Mouse (Mus musculus): Measurements from ENCODE around the gene Eif4g3. TPM values are rescaled to one million over a fixed set of nuclear protein-coding genes. Genes with fewer than 3 reads are reported as not detected.

The Eif4g3 gene
- total and polyA plus RNA-seq, 3 experiments: 25.5 to 97.9 (median 72.3) TPM

GRCm38 (mm10) chr4:138073531-138073930 lies 80.7 kb downstream of the Eif4g3 start:
- Histone ChIP-seq H3K27me3 (ENCODE audit: insufficient read depth, low read length) (no peaks in the 10 kb centered on the region), H3K4me1 (ENCODE audit: insufficient read depth, low read depth, low read length) (peaks cover 13% of the 10 kb centered on the region), H3K9me3 (replicated peaks) (no peaks in the 10 kb centered on the region), H3K36me3 (replicated peaks) (peaks cover 84% of the 10 kb centered on the region), H3K4me3 (ENCODE audit: low read depth, low read length) (no peak overlapping the region)
- no peak for ATAC-seq (ENCODE audit: extremely low read depth, insufficient number of reproducible peaks, low FRiP score, poor library complexity, severe bottlenecking)
- no peak for DNase-seq (ENCODE audit: low spot score)
- TF ChIP-seq POLR2AphosphoS5 (IDR thresholded peaks at IDR 0.05; ENCODE audit: insufficient replicate concordance, low read depth, low read length): no peak
- no peak for TF ChIP-seq GATA1 (IDR thresholded peaks at IDR 0.05; ENCODE audit: borderline replicate concordance, low read length)
- no peak for TF ChIP-seq TAL1 (conservative IDR thresholded peaks at IDR 0.05; ENCODE audit: low read depth, low read length)
- no peak for TF ChIP-seq CTCF (IDR thresholded peaks at IDR 0.05; ENCODE audit: low read depth, low read length)
- no peak for TF ChIP-seq GATA2 (IDR thresholded peaks at IDR 0.05; ENCODE audit: borderline replicate concordance, low read depth, low read length)

DNA sequence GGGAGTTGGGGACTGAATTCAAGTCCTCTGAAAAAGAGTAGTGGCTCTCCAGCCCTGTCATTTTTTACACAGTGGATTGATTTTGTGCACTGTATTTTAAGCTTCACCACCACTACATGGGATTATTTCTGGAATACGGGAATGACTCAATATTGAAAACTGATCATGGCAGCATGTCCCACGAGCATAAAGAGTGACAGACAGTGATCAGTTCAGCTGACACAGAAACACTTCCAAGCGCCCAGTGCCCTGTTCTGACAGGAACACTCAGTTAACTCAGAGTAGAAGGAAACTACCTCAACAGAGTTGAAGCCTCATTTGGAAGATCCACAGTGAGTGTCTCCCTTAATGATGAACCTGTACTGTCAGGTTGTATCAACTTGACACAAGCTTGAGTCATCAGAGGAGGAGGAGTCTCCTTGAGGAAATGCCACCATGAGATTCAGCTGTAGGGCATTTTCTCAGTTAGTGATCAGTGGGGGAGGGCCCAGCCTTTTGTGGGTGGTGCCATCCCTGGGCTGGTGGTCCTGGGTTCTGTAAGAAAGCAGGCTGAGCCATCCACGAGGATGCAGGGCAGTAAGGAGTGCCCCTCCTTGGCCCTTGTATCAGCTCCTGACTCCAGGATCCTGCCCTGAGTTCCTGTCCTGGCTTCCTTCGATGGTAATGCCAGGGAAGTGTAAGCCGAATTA lies 82.2 kb downstream of the Eif4g3 start:
- H3K36me3 ChIP-seq (replicated peaks): peaks cover 86% of the 10 kb centered on the region
- no peaks in the 10 kb centered on the region for H3K27me3 ChIP-seq (ENCODE audit: insufficient read depth, low read length)
- TF ChIP-seq TAL1 (conservative IDR thresholded peaks at IDR 0.05; ENCODE audit: low read depth, low read length) (no peak), CTCF (IDR thresholded peaks at IDR 0.05; ENCODE audit: low read depth, low read length) (no peak), GATA1 (IDR thresholded peaks at IDR 0.05; ENCODE audit: borderline replicate concordance, low read length) (no peak), GATA2 (IDR thresholded peaks at IDR 0.05; ENCODE audit: borderline replicate concordance, low read depth, low read length) (no peak), POLR2AphosphoS5 (IDR thresholded peaks at IDR 0.05; ENCODE audit: insufficient replicate concordance, low read depth, low read length) (no peak)
- no peak overlapping the region for H3K4me3 ChIP-seq (ENCODE audit: low read depth, low read length)
- peaks cover 16% of the 10 kb centered on the region for H3K4me1 ChIP-seq (ENCODE audit: insufficient read depth, low read depth, low read length)
- H3K9me3 ChIP-seq (replicated peaks): no peaks in the 10 kb centered on the region
- DNase-seq (ENCODE audit: low spot score): no peak
- no peak for ATAC-seq (ENCODE audit: extremely low read depth, insufficient number of reproducible peaks, low FRiP score, poor library complexity, severe bottlenecking)

DNA sequence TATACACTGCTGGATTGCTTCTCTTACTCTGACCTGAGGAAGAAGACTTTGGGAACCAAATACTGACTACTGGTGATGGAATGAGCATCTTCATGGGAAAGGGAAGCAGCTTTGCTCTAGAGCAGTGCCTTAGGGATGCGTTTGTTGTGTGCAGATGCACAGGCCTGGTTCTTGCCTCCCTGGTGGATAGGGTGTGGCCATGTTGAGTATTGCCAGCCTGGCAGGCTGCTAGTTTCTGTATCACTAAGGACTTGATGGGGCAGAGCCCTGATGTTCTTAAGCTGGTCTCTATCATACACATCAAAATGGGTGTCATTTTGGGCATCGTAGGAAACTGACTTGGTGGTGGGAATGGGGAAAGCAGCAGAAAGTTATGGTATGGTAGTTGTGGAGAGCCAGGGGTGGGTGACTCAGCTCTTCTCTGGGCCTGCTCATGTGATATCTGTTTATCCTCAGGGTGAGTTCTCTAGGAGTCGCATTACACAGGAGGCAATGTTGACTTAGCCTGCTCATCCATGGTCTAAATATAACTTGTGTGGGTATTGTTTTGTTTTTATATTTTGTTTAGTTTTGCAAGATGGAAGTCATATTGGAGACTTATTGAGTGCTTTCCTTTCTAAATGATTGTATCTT lies 85.0 kb downstream of the Eif4g3 start:
- ATAC-seq (ENCODE audit: extremely low read depth, insufficient number of reproducible peaks, low FRiP score, poor library complexity, severe bottlenecking) (peak; percentile 38), DNase-seq (ENCODE audit: low spot score) (no peak)
- Histone ChIP-seq H3K27me3 (ENCODE audit: insufficient read depth, low read length) (no peaks in the 10 kb centered on the region), H3K4me3 (ENCODE audit: low read depth, low read length) (no peak overlapping the region), H3K9me3 (replicated peaks) (no peaks in the 10 kb centered on the region), H3K4me1 (ENCODE audit: insufficient read depth, low read depth, low read length) (peaks cover 36% of the 10 kb centered on the region), H3K36me3 (replicated peaks) (peaks cover 84% of the 10 kb centered on the region)
- TF ChIP-seq GATA1 (IDR thresholded peaks at IDR 0.05; ENCODE audit: borderline replicate concordance, low read length) (no peak), CTCF (IDR thresholded peaks at IDR 0.05; ENCODE audit: low read depth, low read length) (no peak), TAL1 (conservative IDR thresholded peaks at IDR 0.05; ENCODE audit: low read depth, low read length) (no peak), GATA2 (IDR thresholded peaks at IDR 0.05; ENCODE audit: borderline replicate concordance, low read depth, low read length) (no peak), POLR2AphosphoS5 (IDR thresholded peaks at IDR 0.05; ENCODE audit: insufficient replicate concordance, low read depth, low read length) (no peak)

GRCm38 (mm10) chr4:138079234-138079633 lies 86.4 kb downstream of the Eif4g3 start:
- H3K27me3 ChIP-seq (ENCODE audit: insufficient read depth, low read length): no peaks in the 10 kb centered on the region
- TF ChIP-seq GATA2 (IDR thresholded peaks at IDR 0.05; ENCODE audit: borderline replicate concordance, low read depth, low read length): no peak
- no peak for TF ChIP-seq TAL1 (conservative IDR thresholded peaks at IDR 0.05; ENCODE audit: low read depth, low read length)
- no peak for TF ChIP-seq GATA1 (IDR thresholded peaks at IDR 0.05; ENCODE audit: borderline replicate concordance, low read length)
- no peaks in the 10 kb centered on the region for H3K9me3 ChIP-seq (replicated peaks)
- H3K36me3 ChIP-seq (replicated peaks): peaks cover 86% of the 10 kb centered on the region
- peaks cover 43% of the 10 kb centered on the region for H3K4me1 ChIP-seq (ENCODE audit: insufficient read depth, low read depth, low read length)
- no peak overlapping the region for H3K4me3 ChIP-seq (ENCODE audit: low read depth, low read length)
- DNase-seq (ENCODE audit: low spot score) (no peak), ATAC-seq (ENCODE audit: extremely low read depth, insufficient number of reproducible peaks, low FRiP score, poor library complexity, severe bottlenecking) (no peak)

DNA sequence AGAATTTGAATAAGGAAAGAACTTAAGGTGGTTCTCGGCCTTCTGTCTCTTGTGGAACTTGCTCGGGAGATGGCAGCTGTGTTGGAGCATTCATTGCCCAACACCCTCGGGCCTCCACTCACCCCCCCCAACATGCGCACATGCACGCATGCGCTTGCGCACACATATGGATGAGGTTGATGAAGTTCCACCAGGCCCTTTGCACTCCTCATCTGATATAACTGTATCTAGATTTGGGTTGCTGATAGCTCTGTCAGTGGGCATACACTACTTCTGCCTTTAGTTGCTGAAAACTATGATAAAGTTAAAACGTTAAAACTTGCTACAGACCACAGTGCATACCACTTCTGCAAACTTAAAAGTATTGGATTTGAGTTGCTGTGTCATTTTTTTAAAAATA lies 89.6 kb downstream of the Eif4g3 start:
- no peak for DNase-seq (ENCODE audit: low spot score)
- peaks cover 94% of the 10 kb centered on the region for H3K36me3 ChIP-seq (replicated peaks)
- no peak for TF ChIP-seq TAL1 (conservative IDR thresholded peaks at IDR 0.05; ENCODE audit: low read depth, low read length)
- no peak for TF ChIP-seq GATA1 (IDR thresholded peaks at IDR 0.05; ENCODE audit: borderline replicate concordance, low read length)
- TF ChIP-seq GATA2 (IDR thresholded peaks at IDR 0.05; ENCODE audit: borderline replicate concordance, low read depth, low read length): no peak
- no peak for TF ChIP-seq CTCF (IDR thresholded peaks at IDR 0.05; ENCODE audit: low read depth, low read length)
- no peak for TF ChIP-seq POLR2AphosphoS5 (IDR thresholded peaks at IDR 0.05; ENCODE audit: insufficient replicate concordance, low read depth, low read length)
- no peaks in the 10 kb centered on the region for H3K9me3 ChIP-seq (replicated peaks)
- 0 out of 2 replicates have a peak, but pooled peaks have one; percentile 25 for ATAC-seq (ENCODE audit: extremely low read depth, insufficient number of reproducible peaks, low FRiP score, poor library complexity, severe bottlenecking)
- H3K4me3 ChIP-seq (ENCODE audit: low read depth, low read length): no peak overlapping the region
- no peaks in the 10 kb centered on the region for H3K27me3 ChIP-seq (ENCODE audit: insufficient read depth, low read length)
- H3K4me1 ChIP-seq (ENCODE audit: insufficient read depth, low read depth, low read length): peaks cover 42% of the 10 kb centered on the region

GRCm38 (mm10) chr4:138084103-138084502 lies 91.3 kb downstream of the Eif4g3 start:
- DNase-seq (ENCODE audit: low spot score) (no peak), ATAC-seq (ENCODE audit: extremely low read depth, insufficient number of reproducible peaks, low FRiP score, poor library complexity, severe bottlenecking) (no peak)
- Histone ChIP-seq H3K4me3 (ENCODE audit: low read depth, low read length) (no peak overlapping the region), H3K36me3 (replicated peaks) (peaks cover 92% of the 10 kb centered on the region), H3K4me1 (ENCODE audit: insufficient read depth, low read depth, low read length) (peaks cover 30% of the 10 kb centered on the region), H3K9me3 (replicated peaks) (no peaks in the 10 kb centered on the region), H3K27me3 (ENCODE audit: insufficient read depth, low read length) (no peaks in the 10 kb centered on the region)
- TF ChIP-seq GATA1 (IDR thresholded peaks at IDR 0.05; ENCODE audit: borderline replicate concordance, low read length) (no peak), TAL1 (conservative IDR thresholded peaks at IDR 0.05; ENCODE audit: low read depth, low read length) (no peak), POLR2AphosphoS5 (IDR thresholded peaks at IDR 0.05; ENCODE audit: insufficient replicate concordance, low read depth, low read length) (no peak), GATA2 (IDR thresholded peaks at IDR 0.05; ENCODE audit: borderline replicate concordance, low read depth, low read length) (no peak), CTCF (IDR thresholded peaks at IDR 0.05; ENCODE audit: low read depth, low read length) (no peak)
